Mouse (Mus musculus) thymus, adult 2 months (tissue): ENCODE data around the gene Fam219a.

Experiments
- CTCF ChIP-seq: fragments of 200-500 bp; IDR thresholded peaks from 2 replicates; pipeline ENCODE4 v1.5.1; 2012; ENCODE audit warnings: mild to moderate bottlenecking, control low read depth, low read length, moderate library complexity, borderline replicate concordance; ENCODE audit not compliant: control insufficient read depth, poor library complexity, insufficient read depth; ENCODE audit errors: extremely low read depth
- POLR2A ChIP-seq: fragments of 200-500 bp; IDR thresholded peaks from 2 replicates; pipeline ENCODE4 v1.6.1; 2012; ENCODE audit warnings: mild to moderate bottlenecking, low read length, control low read depth, moderate library complexity; ENCODE audit not compliant: control insufficient read depth, poor library complexity, insufficient read depth; ENCODE audit errors: extremely low read depth

GRCm38 (mm10) chr4:41502171-41502940 is 67.0 kb downstream of the Fam219a start:
- TF ChIP-seq POLR2A (no peak), CTCF (no peak)
